23 mouse cellular contexts compared by ENCODE assay signal in the genomic region with DNA sequence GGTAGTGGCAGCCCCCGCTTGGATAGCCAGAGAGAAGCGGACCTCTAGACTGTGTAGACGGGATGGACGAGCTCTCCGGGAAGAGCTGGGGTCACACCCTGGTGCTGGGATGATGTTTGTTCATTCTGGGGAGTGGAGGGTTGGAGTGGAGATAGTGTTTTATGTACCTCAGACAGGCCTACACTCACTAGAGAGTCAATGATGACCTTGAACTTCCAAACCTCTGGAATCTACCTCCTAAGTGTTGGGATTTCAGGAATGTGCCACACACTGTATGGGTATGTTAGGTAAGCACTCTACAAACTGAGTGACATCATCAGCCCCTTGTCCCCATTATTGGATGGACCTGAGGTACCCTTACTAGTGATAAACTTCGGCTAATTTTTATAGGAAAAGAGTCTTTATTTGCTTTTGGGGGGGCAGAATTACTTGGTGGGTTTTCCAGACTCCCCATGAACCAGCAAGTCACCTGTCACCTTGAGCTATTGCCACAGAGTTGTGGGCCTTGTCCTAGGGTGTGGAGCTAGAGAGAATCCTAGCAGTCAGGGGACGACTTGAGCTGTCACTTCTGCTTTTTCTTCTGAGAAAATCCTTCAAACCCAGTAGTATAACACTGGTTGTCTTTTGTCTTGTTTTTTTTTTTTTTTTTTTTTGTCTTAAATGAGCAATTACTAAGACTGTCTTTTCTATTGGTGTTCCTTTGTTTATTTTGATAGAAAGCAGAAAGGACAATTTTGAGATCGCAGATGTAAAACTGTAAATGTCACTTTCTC. TPM values are rescaled to one million over a fixed set of nuclear protein-coding genes. Genes with fewer than 3 reads are reported as not detected.
DNase-seq lines count a peak whose midpoint lies in the region; ATAC-seq lines count a peak whose summit lies in the region.
"Had no signal": no experiment of that assay in that cellular context is flagged by ENCODE, and none has a peak within 500 bp of the region (broad histone marks: within the 10 kb centered on the region; RNA-seq: fewer than 3 reads in every experiment).

No protein-coding gene starts in this region.

- H3K4me1 ChIP-seq in heart, embryonic 16.5 days (ENCODE audit: control insufficient read depth, insufficient read depth, low read length), result peaks cover 19% of the 10 kb centered on the region
- H3K4me1 ChIP-seq in heart, embryonic 12.5 days (replicated peaks), result peaks cover 20% of the 10 kb centered on the region
- H3K4me1 ChIP-seq in liver, embryonic 15.5 days (replicated peaks), result peaks cover 49% of the 10 kb centered on the region
- no peaks in the 10 kb centered on the region for H3K4me1 ChIP-seq in midbrain, embryonic 15.5 days
- H3K4me1 ChIP-seq: forebrain, embryonic 15.5 days had no signal

- no peak overlapping the region for H3K4me3 ChIP-seq in heart, embryonic 16.5 days (ENCODE audit: low read length)
- H3K4me3 ChIP-seq in heart, embryonic 12.5 days, result no peak overlapping the region
- H3K4me3 ChIP-seq in liver, embryonic 15.5 days (replicated peaks), result no peak overlapping the region
- no peak overlapping the region for H3K4me3 ChIP-seq in midbrain, embryonic 15.5 days
- H3K4me3 ChIP-seq: embryonic facial prominence, embryonic 12.5 days; forebrain, embryonic 15.5 days; hindbrain, embryonic 12.5 days had no signal

- H3K4me2 ChIP-seq in heart, embryonic 16.5 days (ENCODE audit: low read depth, low read length), result no peak overlapping the region
- H3K4me2 ChIP-seq in heart, embryonic 12.5 days, result no peak overlapping the region
- H3K4me2 ChIP-seq in liver, embryonic 15.5 days, result no peak overlapping the region
- no peak overlapping the region for H3K4me2 ChIP-seq in midbrain, embryonic 15.5 days
- H3K4me2 ChIP-seq: embryonic facial prominence, embryonic 12.5 days; forebrain, embryonic 15.5 days; hindbrain, embryonic 12.5 days had no signal

- ATAC-seq in heart, embryonic 16.5 days (replicated peaks; ENCODE audit: extremely low read depth, insufficient read depth, low FRiP score), result no peak
- no peak for ATAC-seq in heart, embryonic 12.5 days (ENCODE audit: insufficient number of reproducible peaks, low FRiP score)
- no peak for ATAC-seq in liver, embryonic 15.5 days (ENCODE audit: insufficient read depth)
- no peak for ATAC-seq in midbrain, embryonic 15.5 days (replicated peaks)
- ATAC-seq in cerebellum, adult (ENCODE audit: insufficient number of reproducible peaks, low FRiP score, low TSS enrichment), result no peak
- ATAC-seq: forebrain, embryonic 15.5 days; hindbrain, embryonic 16.5 days; inflammation-experienced regulatory T-cells, adult 6 months; intestine, postnatal 0 days; Patski had no signal

- no peaks in the 10 kb centered on the region for H3K9me3 ChIP-seq in heart, embryonic 16.5 days (replicated peaks; ENCODE audit: control insufficient read depth, low read length)
- no peaks in the 10 kb centered on the region for H3K9me3 ChIP-seq in heart, embryonic 12.5 days (replicated peaks)
- no peaks in the 10 kb centered on the region for H3K9me3 ChIP-seq in liver, embryonic 15.5 days (replicated peaks)
- no peaks in the 10 kb centered on the region for H3K9me3 ChIP-seq in midbrain, embryonic 15.5 days
- H3K9me3 ChIP-seq: embryonic facial prominence, embryonic 12.5 days; forebrain, embryonic 15.5 days; hindbrain, embryonic 12.5 days had no signal

- H3K36me3 ChIP-seq in heart, embryonic 16.5 days (ENCODE audit: control insufficient read depth, insufficient read depth), result no peaks in the 10 kb centered on the region
- no peaks in the 10 kb centered on the region for H3K36me3 ChIP-seq in heart, embryonic 12.5 days
- no peaks in the 10 kb centered on the region for H3K36me3 ChIP-seq in liver, embryonic 15.5 days (replicated peaks)
- H3K36me3 ChIP-seq in midbrain, embryonic 15.5 days (replicated peaks), result no peaks in the 10 kb centered on the region
- H3K36me3 ChIP-seq: embryonic facial prominence, embryonic 12.5 days; forebrain, embryonic 15.5 days; hindbrain, embryonic 12.5 days had no signal

- no peak for DNase-seq in liver
- peak; percentile 80 for DNase-seq in R1 (ENCODE audit: low read depth, low spot score)
- no peak for DNase-seq in frontal cortex, postnatal 36 days (ENCODE audit: low spot score in 2 of 2)
- DNase-seq: adrenal gland, adult 8-10 months; adrenal gland, postnatal 36 days; cerebellum, adult 11 months; cerebellum, adult 9-10 months; cerebellum, postnatal 25 days; gastrocnemius, postnatal 14 days; heart, postnatal 10 days; heart, postnatal 4 days had no signal

- WGBS in heart, embryonic 16.5 days, result 83% methylated on average over 8 of the region's 8 CpGs
- 80% methylated on average over 8 of the region's 8 CpGs for WGBS in heart, embryonic 12.5 days
- WGBS in liver, embryonic 15.5 days (ENCODE audit: insufficient replicate concordance), result 70% methylated on average over 8 of the region's 8 CpGs
- 90% methylated on average over 8 of the region's 8 CpGs for WGBS in midbrain, embryonic 15.5 days

- peak overlapping the region; percentile 2; the same call in 1 of the 2 replicates for H3K27ac ChIP-seq in heart, embryonic 16.5 days (ENCODE audit: low read length)
- H3K27ac ChIP-seq in heart, embryonic 12.5 days (ENCODE audit: poor library complexity, severe bottlenecking), result no peak overlapping the region
- peak overlapping the region; percentile 83; the same call in 1 of the 2 replicates for H3K27ac ChIP-seq in liver, embryonic 15.5 days (replicated peaks)
- no peak overlapping the region for H3K27ac ChIP-seq in midbrain, embryonic 15.5 days
- H3K27ac ChIP-seq: embryonic facial prominence, embryonic 12.5 days; forebrain, embryonic 15.5 days; hindbrain, embryonic 12.5 days had no signal

- H3K9ac ChIP-seq in heart, embryonic 16.5 days (ENCODE audit: low read length), result no peak overlapping the region
- no peak overlapping the region for H3K9ac ChIP-seq in heart, embryonic 12.5 days
- H3K9ac ChIP-seq in liver, embryonic 15.5 days, result no peak overlapping the region
- H3K9ac ChIP-seq in midbrain, embryonic 15.5 days, result no peak overlapping the region
- H3K9ac ChIP-seq: embryonic facial prominence, embryonic 12.5 days; forebrain, embryonic 15.5 days; hindbrain, embryonic 12.5 days had no signal

- no peaks in the 10 kb centered on the region for H3K27me3 ChIP-seq in heart, embryonic 16.5 days (ENCODE audit: control insufficient read depth, insufficient read depth, low read length)
- 0 out of 2 replicates have a peak, but pooled peaks cover 8% of the 10 kb centered on the region for H3K27me3 ChIP-seq in heart, embryonic 12.5 days (replicated peaks)
- H3K27me3 ChIP-seq in liver, embryonic 15.5 days, result peaks cover 9% of the 10 kb centered on the region
- no peaks in the 10 kb centered on the region for H3K27me3 ChIP-seq in midbrain, embryonic 15.5 days (replicated peaks)
- H3K27me3 ChIP-seq: embryonic facial prominence, embryonic 12.5 days; forebrain, embryonic 15.5 days; Patski had no signal

RNA-seq across cellular contexts. Expression of gene Sema4b, which starts 28.0 kb away (rescaled TPM):
- polyA plus RNA-seq in heart, embryonic 16.5 days (2015; fragmentation: Nextera tagmentation; extraction: Ambion mirVana), result 12.1 and 14.4 TPM in 2 replicates
- polyA plus RNA-seq in heart, embryonic 12.5 days (2016; fragmentation: Nextera tagmentation; extraction: Ambion mirVana), result 10.3 and 10.7 TPM in 2 replicates
- 15.2 and 15.5 TPM in 2 replicates for polyA plus RNA-seq in liver, embryonic 15.5 days (2015; fragmentation: Nextera tagmentation; extraction: Ambion mirVana)
- polyA plus RNA-seq in midbrain, embryonic 15.5 days (2015; fragmentation: Nextera tagmentation; extraction: Ambion mirVana), result 26.9 and 27.0 TPM in 2 replicates

RNA-seq across cellular contexts. Expression of gene Idh2, which starts 43.5 kb away (rescaled TPM):
- polyA plus RNA-seq in heart, embryonic 16.5 days (2015; fragmentation: Nextera tagmentation; extraction: Ambion mirVana), result 2,779 and 2,782 TPM in 2 replicates
- polyA plus RNA-seq in heart, embryonic 12.5 days (2016; fragmentation: Nextera tagmentation; extraction: Ambion mirVana), result 1,569 and 1,607 TPM in 2 replicates
- polyA plus RNA-seq in liver, embryonic 15.5 days (2015; fragmentation: Nextera tagmentation; extraction: Ambion mirVana), result 175 and 206 TPM in 2 replicates
- polyA plus RNA-seq in midbrain, embryonic 15.5 days (2015; fragmentation: Nextera tagmentation; extraction: Ambion mirVana), result 242 and 249 TPM in 2 replicates

Comparison
In these comparisons a context has a peak if more than half of its experiments do, and no peak if none do; other contexts are left out.
1. H3K27ac ChIP-seq: peak in heart, embryonic 16.5 days (single experiment) and liver, embryonic 15.5 days (single experiment); none in heart, embryonic 12.5 days (single experiment) and midbrain, embryonic 15.5 days (single experiment).